Mouse (Mus musculus) stomach, postnatal 0 days (tissue): ENCODE results near the gene Dvl1.

ENCODE experiments used
- CTCF ChIP-seq: IDR thresholded peaks from 2 replicates; pipeline ENCODE4 v1.5.1; 2016; ENCODE audit warnings: antibody characterized with exemption, low read depth, mild to moderate bottlenecking, moderate library complexity
- EP300 ChIP-seq: optimal IDR thresholded peaks from 2 replicates; pipeline ENCODE3; 2016; ENCODE audit warnings: antibody characterized with exemption

- TF ChIP-seq CTCF (no peak), EP300 (no peak)
Observed at GRCm38 (mm10) chr4:155803340-155804041, 43.7 kb upstream of the Dvl1 start.
